Mouse (Mus musculus): ENCODE results near the gene Mta3.

GRCm38 (mm10) chr17:83854284-83854918 lies 148.4 kb downstream of the Mta3 start:
- TF ChIP-seq CTCF (IDR thresholded peaks at IDR 0.05; ENCODE audit: extremely low read depth, insufficient read depth, insufficient read length, insufficient replicate concordance): no peak
- TF ChIP-seq POLR2A (IDR thresholded peaks at IDR 0.05; ENCODE audit: low read depth, low read length): no peak
